Mouse (Mus musculus) gonadal fat pad, adult 2 months (tissue): Measurements from ENCODE around the gene Tmem91. TPM values are rescaled to one million over a fixed set of nuclear protein-coding genes. Genes with fewer than 3 reads are reported as not detected.
"Not testable (repeated sequence)": the region's sequence is repeated elsewhere in the genome, so short reads cannot be mapped to it uniquely, and the experiment has no call there.

Source experiments
- DNase-seq: peaks from one replicate; pipeline ENCODE4 v3.0.0-alpha.2; 2012; ENCODE audit warnings: low read depth
- polyA plus RNA-seq: library from polyadenylated mRNA; depleted of rRNA; stranded (reverse); fragments of >200 nt; gene quantifications from 2 replicates; pipeline ENCODE4 v1.2.3, GENCODE M21; 2012; rRNA removed

Gene Tmem91
- polyA plus RNA-seq = 3.5 and 4.1 TPM in 2 replicates

DNA sequence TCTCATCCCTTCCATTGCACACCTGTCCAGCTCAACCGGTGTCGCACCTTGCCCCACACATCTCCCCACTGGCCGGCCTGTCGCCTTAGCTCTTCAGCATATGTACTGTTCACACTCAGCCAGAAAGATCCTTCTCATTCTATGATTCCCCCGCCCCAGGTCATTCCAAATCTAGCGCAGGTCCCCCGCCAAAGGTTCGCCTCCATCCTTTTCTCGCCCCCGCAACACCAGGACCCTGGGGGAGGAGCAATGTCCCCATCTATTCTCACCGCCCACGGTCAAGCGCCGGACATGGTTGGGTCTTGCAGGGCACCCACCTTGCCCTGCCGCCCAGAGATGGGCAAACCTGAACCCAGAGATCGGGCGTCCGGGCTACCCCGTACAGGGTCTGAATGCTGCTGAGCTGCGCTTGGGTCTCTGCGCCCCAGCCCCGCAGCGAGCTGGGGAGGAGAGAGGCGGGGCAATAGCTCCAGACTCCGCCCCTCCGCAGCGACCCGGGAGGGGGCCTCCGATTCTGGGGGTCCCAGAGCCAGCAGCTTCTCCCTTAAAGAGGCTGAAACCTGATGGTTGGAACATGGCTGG lies at the start of gene Tmem91:
Tmem91 (minus strand) TSS at position 448 of the 582 bp plus-strand sequence.
- DNase-seq = no peak

DNA sequence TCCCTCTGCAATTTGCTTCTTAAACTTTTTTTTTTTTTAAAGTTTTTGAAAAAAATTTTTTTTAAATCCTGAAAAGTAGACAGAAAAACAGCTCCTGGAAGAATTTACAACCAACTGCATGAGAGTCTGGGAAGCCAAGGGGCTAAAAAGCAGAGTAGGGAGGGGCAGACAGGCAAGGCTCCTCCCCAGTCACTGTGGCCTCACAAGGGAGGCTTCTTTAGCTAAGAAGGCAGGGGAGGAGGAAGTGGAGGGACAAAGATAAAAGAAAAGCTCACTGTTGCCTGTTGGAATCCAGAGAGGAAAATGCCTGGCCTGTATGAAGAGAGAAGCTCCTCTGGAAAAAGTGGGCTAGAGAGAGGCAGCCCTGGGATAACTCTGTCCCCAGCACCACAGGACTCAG lies 46.8 kb upstream of the Tmem91 start:
- not testable (repeated sequence) for DNase-seq

DNA sequence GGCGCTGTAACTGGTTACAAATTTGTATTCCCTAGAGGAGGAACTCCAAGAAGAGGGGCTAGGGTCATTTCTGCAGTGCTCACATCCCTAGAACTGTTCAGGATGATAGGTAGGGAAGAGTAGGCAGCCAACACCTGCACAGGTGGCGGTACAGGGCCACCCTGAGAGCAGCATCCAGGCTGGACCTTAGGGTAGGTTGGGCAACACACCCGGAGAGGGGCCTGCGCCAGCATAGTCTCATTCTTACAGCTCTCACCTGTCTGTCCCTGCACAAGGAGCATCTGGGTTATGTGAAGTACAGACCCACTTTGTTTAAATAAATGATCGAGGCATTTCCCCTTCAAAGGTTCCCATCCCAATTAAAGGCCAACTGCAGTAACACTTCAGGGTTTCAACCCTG lies 45.8 kb upstream of the Tmem91 start:
- DNase-seq = no peak

GRCm38 (mm10) chr7:25719761-25720610 lies 45.0 kb upstream of the Tmem91 start:
- DNase-seq = no peak

- DNase-seq = no peak
These were observed 43.9 kb upstream of the Tmem91 start, which contains the start of gene Ccdc97 for GRCm38 (mm10) chr7:25718788-25719417. Gene Ccdc97 (minus strand): TSS chr7:25719088.

DNA sequence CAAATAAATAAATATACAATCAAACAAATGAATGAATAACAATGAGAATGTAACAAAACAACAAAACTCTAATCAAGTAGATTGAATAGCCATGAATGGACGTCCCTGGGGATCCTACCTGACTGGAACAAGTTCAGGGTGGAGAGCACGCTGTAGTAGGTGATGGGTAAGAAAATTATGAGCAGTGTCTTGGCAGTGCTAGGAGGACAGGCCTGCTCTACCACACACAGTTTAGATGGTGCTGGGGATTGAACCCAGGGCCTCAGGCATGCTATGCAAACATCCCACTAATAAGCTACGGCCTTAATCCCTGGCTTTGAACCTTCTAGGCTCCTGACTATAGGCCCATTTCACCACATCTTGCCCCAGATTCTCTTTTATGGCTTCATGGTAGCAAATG lies 42.5 kb upstream of the Tmem91 start:
- DNase-seq = no peak

GRCm38 (mm10) chr7:25715731-25716271 lies 40.8 kb upstream of the Tmem91 start:
- DNase-seq = no peak

DNA sequence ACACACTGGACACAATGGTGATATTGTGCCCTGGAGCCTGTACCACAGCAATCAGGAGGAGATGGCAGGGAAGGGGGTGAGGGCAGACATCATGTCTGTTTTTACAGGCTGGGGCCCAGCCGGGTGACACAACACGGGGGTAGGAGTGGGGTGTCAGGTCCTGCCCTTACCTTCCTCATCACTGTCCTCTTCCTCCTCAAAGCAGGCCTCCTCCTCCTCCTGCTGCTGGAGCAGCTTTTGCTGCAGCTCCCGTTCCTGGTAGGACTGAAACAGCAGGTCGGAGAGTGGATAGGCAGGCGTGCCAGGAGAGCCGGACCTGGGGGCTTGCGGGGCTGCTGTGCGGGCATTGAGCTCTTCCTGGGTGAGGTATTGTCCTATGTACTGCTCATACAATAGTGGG lies 39.6 kb upstream of the Tmem91 start:
- DNase-seq = no peak

DNA sequence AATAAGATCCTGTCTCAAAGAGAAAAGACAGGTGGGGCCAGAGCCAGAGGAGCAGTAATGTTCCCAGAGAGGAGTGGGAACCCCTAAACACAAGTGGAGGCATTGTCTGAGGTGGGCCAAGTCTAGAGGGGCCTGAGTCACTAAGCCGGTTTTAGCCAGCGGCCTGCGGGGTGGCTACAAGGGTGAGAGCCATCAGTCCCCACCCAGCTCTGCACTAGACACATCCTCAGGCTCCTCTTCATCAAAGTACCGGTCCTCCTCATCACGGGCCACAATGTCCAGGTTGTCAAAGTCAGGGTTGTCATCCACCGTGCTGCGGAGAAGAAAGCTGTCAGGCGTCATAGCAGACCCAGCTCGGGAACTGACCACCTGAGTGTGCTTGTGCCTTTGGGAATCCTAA lies 37.8 kb upstream of the Tmem91 start:
- DNase-seq = no peak

GRCm38 (mm10) chr7:25711731-25712197 lies 36.8 kb upstream of the Tmem91 start:
- DNase-seq = no peak

GRCm38 (mm10) chr7:25711165-25711564 lies 36.2 kb upstream of the Tmem91 start:
- no peak for DNase-seq

- no peak for DNase-seq
These were observed 35.7 kb upstream of the Tmem91 start for GRCm38 (mm10) chr7:25710519-25711130.

GRCm38 (mm10) chr7:25709961-25710360 lies 35.0 kb upstream of the Tmem91 start:
- no peak for DNase-seq

DNA sequence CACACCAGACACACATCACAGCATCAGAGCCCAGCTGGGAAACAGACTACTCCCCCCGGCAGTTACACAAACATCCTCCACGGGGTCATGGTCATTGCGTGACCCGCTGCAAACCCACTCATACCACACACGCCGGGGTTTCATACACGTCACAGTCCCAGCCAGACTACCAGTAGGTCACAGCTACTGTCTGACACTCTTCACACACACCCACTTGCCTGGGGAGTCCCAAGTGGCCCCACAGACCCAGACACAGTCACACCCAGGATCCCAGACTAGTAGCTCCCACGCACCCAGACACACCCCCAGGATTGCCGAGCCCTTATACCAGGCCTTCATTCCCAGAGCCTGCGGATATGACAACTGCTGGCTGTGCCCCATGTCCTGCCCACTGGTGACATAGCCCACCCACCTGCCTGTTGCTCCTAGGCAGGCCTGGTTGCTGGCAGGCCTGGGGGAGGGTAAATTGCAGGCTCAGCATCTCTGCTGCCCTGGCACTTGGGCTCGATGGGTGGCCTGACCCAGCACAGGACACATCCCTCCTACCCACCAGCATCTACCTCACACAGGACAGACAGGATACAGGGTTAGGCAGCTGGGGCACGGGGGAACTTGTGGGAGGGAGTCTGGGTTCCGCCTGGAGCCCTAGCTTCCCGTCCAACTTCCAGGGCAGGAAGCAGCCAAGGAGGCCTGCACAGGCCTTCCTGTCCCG lies 32.8 kb upstream of the Tmem91 start:
- no peak for DNase-seq

GRCm38 (mm10) chr7:25706578-25707170 lies 31.7 kb upstream of the Tmem91 start:
- no peak for DNase-seq

DNA sequence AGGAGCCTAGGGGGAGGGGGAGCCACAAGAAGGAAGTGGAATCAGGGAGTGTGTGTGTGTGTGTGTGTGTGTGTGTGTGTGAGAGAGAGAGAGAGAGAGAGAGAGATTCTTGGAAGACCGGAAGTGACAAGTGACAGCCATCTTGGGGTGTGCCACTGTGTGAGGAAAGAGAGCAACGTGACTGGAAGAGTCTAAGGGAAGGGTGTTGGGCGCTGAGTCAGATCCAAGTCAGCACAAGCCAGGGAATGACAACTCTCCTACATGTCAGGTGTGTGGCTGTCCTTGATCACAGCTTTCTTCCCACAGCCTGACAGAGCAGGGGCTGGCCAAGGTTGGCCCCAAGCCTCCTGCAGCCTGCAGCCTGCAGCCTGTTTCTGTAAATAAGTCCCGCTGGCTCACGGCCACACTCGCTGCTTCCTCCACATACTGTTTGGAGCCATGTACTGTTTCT lies 30.9 kb upstream of the Tmem91 start:
- no peak for DNase-seq

DNA sequence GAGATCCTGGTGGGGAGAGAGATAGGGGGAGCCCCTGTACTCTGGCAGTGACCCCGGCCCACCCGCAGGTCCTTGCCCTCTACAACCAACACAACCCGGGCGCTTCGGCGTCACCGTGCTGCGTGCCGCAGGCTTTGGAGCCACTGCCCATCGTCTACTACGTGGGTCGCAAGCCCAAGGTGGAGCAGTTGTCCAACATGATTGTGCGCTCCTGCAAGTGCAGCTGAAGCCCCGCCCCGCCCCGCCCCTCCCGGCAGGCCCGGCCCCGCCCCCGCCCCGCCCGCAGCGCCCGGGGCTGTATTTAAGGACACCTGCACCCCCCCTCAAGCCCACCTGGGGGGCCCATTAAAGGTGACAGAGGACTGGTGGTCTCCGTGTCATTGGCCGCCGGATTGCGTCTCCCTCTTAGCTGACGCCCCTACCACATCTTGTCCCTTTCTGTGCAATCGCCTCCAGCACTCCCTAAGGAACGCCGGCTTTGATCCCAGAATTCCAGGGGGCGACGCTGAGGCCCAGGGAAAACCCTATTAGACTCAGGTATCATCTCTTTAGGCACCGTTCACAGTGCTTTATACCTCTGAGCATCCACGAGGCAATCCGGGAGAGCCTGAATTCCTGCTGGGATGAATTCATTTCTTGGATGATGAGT lies 29.9 kb upstream of the Tmem91 start:
- DNase-seq = no peak

DNA sequence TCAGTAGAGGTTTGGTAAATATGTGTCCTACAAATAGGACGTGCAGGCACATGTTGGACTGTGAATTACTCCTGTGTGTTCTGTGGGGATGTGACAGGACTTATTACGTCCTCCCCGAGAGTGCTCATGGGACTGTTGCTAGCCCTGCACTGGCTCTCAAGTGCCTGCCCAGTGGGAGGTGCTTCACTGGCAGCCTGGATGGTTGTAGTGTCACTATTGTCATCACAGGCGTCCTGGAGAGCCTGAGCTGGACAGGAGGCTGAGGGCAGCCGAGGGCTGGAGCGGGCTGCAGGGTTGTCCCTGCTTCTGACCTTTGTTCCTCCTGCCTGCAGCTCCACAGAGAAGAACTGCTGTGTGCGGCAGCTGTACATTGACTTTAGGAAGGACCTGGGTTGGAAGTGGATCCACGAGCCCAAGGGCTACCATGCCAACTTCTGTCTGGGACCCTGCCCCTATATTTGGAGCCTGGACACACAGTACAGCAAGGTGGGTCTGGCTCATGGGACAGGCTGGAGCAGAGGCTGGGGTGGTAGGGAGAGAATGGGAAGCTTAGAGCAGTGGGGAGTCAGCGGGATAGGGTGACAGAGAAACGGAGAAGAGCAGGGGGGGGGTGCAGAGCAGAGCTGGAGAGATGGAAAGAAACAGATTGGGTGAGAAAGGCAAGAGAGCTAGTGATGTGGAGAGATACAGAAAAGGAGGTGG lies 29.0 kb upstream of the Tmem91 start:
- DNase-seq = no peak

- no peak for DNase-seq
These were observed 27.4 kb upstream of the Tmem91 start for GRCm38 (mm10) chr7:25702350-25702749.

GRCm38 (mm10) chr7:25700732-25701131 lies 25.8 kb upstream of the Tmem91 start:
- DNase-seq = no peak
